Mouse (Mus musculus) ES-Bruce4 (cell line): ENCODE data around the gene Ntrk1. TPM values are rescaled to one million over a fixed set of nuclear protein-coding genes. Genes with fewer than 3 reads are reported as not detected.

ENCODE experiments used
- H3K27ac ChIP-seq: 2 replicates; pipeline ENCODE4 v1.5.1; 2012; ENCODE audit warnings: low read length, inconsistent platforms; ENCODE audit not compliant: insufficient read depth
- H3K27me3 ChIP-seq: 2 replicates; pipeline ENCODE4 v1.6.1; 2012; ENCODE audit warnings: mild to moderate bottlenecking, low read length, inconsistent platforms; ENCODE audit not compliant: control insufficient read depth, poor library complexity, insufficient read depth, severe bottlenecking
- H3K36me3 ChIP-seq: 2 replicates; pipeline ENCODE4 v1.6.1; 2012; ENCODE audit warnings: inconsistent platforms, mild to moderate bottlenecking, low read length, moderate library complexity; ENCODE audit not compliant: control insufficient read depth, poor library complexity, insufficient read depth, severe bottlenecking
- H3K4me1 ChIP-seq: one replicate; pipeline ENCODE4 v1.8.1; 2011; ENCODE audit warnings: low read length; ENCODE audit not compliant: control insufficient read depth, insufficient read depth
- H3K4me3 ChIP-seq: 2 replicates; pipeline ENCODE4 v1.5.1; 2011; ENCODE audit warnings: low read depth, mild to moderate bottlenecking, low read length
- H3K9ac ChIP-seq: 2 replicates; pipeline ENCODE4 v1.6.1; 2012; ENCODE audit warnings: low read depth, mild to moderate bottlenecking, inconsistent platforms; ENCODE audit not compliant: poor library complexity, severe bottlenecking
- H3K9me3 ChIP-seq: replicated peaks from 2 replicates; pipeline ENCODE4 v1.6.1; 2012; ENCODE audit warnings: mild to moderate bottlenecking, low read length, inconsistent platforms; ENCODE audit not compliant: control insufficient read depth, poor library complexity, insufficient read depth, severe bottlenecking
- CTCF ChIP-seq: IDR thresholded peaks from one replicate; pipeline ENCODE4 v1.8.1; 2011; ENCODE audit warnings: low read depth, low read length
- EP300 ChIP-seq: IDR thresholded peaks from 2 replicates; pipeline ENCODE4 v1.6.1; 2011; ENCODE audit warnings: low read depth, low read length; ENCODE audit not compliant: insufficient read depth
- POLR2A ChIP-seq: IDR thresholded peaks from one replicate; pipeline ENCODE4 v1.8.1; 2011; ENCODE audit warnings: low read length; ENCODE audit not compliant: insufficient read depth
- polyA plus RNA-seq: library from polyadenylated mRNA; stranded (reverse); fragments of >200 nt; gene quantifications from 2 replicates; pipeline ENCODE4 v1.2.4, GENCODE M21; 2011; ENCODE audit warnings: low read depth; ENCODE audit not compliant: missing spikeins, insufficient read depth, insufficient read length

Gene Ntrk1
- polyA plus RNA-seq, 1 experiment: 0.46 TPM

DNA sequence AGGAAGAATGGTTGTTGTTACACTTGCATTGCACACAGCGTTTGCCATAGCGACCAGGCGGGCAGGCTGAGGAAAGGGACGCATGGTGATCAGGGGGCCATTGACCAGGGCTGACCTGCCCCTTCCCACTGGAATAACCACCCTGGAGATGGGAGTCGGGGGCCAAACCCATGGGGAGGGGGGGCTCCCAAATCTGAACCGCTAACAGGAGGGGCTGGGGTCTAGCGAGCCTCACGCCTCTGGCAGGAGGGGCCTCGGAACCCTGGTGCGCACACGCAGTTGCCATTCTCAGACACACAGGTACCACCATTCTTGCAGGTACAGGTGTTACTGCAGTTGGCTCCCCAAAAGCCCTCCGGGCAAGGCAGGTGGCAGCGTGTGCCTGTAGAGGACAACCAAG, 41.1 kb downstream of the Ntrk1 start:
- Histone ChIP-seq H3K4me3 (no peak overlapping the region), H3K27ac (no peak overlapping the region), H3K36me3 (no peaks in the 10 kb centered on the region), H3K9me3 (no peaks in the 10 kb centered on the region), H3K4me1 (no peaks in the 10 kb centered on the region), H3K27me3 (no peaks in the 10 kb centered on the region), H3K9ac (no peak overlapping the region)
- no peak for TF ChIP-seq CTCF
- no peak for TF ChIP-seq EP300
- no peak for TF ChIP-seq POLR2A

DNA sequence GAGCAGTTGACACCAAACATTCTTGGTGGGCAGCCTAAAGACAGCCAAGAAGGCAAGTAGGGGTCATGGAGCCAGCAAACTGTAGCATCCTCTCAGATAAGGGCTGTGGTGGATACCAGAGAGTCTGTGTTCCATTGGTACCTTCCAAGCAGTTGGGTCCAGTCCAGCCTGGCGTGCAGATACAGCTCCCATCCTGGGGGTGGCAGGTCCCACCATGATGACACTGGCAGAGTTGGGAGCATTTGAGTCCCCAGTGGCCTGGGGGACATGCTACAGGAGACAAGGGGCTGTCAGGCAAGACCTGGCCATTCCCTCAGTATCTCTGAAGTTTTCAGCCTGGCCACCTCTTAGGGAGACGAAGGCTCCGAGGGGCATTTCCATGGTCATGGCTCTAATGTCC, 42.4 kb downstream of the Ntrk1 start:
- no peaks in the 10 kb centered on the region for H3K27me3 ChIP-seq
- no peak overlapping the region for H3K27ac ChIP-seq
- no peak overlapping the region for H3K9ac ChIP-seq
- no peak overlapping the region for H3K4me3 ChIP-seq
- H3K9me3 ChIP-seq: no peaks in the 10 kb centered on the region
- H3K4me1 ChIP-seq: no peaks in the 10 kb centered on the region
- TF ChIP-seq POLR2A: no peak
- H3K36me3 ChIP-seq: no peaks in the 10 kb centered on the region

DNA sequence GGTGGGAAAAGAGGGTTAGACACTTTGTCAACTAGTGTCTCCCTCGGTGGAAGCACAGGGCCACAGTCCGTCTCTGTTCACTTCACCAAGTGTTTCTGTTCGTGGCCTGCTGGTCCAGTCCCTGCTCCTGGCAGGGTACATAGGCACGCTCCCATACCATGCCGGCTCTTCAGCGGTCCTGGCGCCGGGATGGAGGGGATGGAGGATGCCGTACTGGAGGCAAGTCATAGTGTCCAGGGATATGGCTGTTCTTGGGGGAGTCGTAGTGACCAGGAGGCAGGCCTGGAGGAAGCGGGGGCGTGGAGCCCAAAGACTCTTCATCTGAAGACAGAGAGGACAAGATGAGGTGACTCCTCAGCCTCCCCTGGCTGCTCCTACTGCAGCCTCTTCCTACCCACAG, 45.0 kb downstream of the Ntrk1 start:
- H3K9ac ChIP-seq: no peak overlapping the region
- H3K4me1 ChIP-seq: no peaks in the 10 kb centered on the region
- no peak overlapping the region for H3K27ac ChIP-seq
- H3K36me3 ChIP-seq: no peaks in the 10 kb centered on the region
- TF ChIP-seq EP300: no peak
- no peak for TF ChIP-seq POLR2A
- no peaks in the 10 kb centered on the region for H3K9me3 ChIP-seq
- no peak overlapping the region for H3K4me3 ChIP-seq
- H3K27me3 ChIP-seq: no peaks in the 10 kb centered on the region

DNA sequence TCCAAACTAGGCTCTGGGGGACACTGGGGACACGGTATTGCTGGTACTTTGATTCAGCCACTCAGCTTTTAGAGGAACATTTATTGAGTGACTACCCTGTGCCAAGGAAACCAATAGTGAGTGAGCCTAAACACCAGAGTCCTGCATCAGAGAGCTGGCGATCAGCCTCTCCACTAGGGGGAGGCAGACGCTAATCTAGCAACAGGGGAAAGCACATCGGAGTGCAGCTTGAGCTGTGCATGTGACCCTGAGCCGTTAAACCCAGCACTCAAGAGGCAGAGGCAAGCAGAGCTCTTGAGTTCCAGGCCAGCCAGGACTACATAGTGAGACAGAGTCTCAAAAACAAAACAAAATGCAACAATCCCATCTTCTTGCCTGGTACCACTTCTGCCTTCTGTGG, 45.9 kb downstream of the Ntrk1 start:
- Histone ChIP-seq H3K4me3 (no peak overlapping the region), H3K27ac (no peak overlapping the region), H3K36me3 (no peaks in the 10 kb centered on the region), H3K27me3 (no peaks in the 10 kb centered on the region), H3K9me3 (no peaks in the 10 kb centered on the region), H3K4me1 (no peaks in the 10 kb centered on the region), H3K9ac (no peak overlapping the region)
- peak; percentile 85 for TF ChIP-seq CTCF
- no peak for TF ChIP-seq POLR2A

DNA sequence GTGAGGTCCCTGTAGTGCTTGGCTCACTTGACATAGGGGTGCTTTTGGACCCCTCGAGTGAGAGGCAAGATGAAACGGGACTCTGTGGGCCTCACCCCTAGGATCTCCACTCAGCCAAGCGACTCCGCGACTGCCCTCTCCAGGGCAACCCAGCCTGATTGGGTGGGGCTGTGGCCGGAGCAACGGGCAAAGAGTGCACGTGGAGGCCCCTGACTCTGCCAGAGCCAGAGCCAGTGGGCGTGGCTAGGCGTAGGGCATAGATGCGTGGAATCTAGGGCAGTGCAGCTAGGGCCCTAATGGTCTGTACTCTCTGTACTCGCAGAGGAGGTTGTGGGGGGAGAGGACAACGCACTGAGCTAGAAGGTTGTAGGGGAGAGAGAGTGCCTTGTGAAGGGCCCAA, 46.5 kb downstream of the Ntrk1 start, which contains the start of gene Lrrc71:
Gene Lrrc71, minus strand, starts transcription at position 195 of the 400 bp plus-strand sequence.
- Histone ChIP-seq H3K9me3 (no peaks in the 10 kb centered on the region), H3K9ac (no peak within 1 kb of the TSS), H3K36me3 (no peaks in the 10 kb centered on the region), H3K4me3 (no peak within 1 kb of the TSS), H3K4me1 (no peaks in the 10 kb centered on the region), H3K27ac (no peak within 1 kb of the TSS), H3K27me3 (no peaks in the 10 kb centered on the region)
- TF ChIP-seq CTCF (no peak), EP300 (no peak), POLR2A (no peak)

DNA sequence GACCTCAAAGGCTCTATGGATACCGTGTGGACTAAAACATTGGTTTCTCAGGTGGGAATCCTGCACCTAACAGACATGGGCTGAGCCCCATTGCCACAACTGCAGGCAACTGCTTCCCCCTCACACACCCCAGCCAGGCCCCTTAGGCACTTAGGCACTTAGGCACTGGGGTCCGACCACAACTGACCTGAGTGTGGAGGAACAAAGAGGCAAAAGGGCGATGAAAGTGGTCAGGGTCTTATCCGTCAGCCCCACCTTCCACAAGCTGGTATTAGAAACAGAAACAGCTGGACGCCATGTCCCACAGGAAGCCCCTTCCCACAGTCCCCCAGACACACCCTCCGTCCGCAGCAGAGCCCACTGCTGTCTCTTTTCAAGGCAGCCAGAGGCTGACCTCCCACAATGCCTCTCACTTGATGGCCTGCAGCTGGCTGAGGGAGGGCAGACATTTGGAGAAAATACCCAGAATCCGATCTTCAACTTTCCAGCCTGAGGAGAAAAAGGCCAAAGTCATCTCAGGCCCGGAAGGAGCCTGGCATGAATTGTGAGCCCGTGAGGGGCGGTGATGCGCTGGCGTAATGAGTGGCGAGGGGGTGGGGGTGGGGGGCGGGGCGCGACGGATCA, 49.8 kb downstream of the Ntrk1 start:
- H3K4me1 ChIP-seq: no peaks in the 10 kb centered on the region
- no peak overlapping the region for H3K4me3 ChIP-seq
- no peaks in the 10 kb centered on the region for H3K9me3 ChIP-seq
- H3K27ac ChIP-seq: no peak overlapping the region
- no peaks in the 10 kb centered on the region for H3K36me3 ChIP-seq
- TF ChIP-seq EP300 (no peak), POLR2A (no peak)
- no peak overlapping the region for H3K9ac ChIP-seq
- H3K27me3 ChIP-seq: no peaks in the 10 kb centered on the region

DNA sequence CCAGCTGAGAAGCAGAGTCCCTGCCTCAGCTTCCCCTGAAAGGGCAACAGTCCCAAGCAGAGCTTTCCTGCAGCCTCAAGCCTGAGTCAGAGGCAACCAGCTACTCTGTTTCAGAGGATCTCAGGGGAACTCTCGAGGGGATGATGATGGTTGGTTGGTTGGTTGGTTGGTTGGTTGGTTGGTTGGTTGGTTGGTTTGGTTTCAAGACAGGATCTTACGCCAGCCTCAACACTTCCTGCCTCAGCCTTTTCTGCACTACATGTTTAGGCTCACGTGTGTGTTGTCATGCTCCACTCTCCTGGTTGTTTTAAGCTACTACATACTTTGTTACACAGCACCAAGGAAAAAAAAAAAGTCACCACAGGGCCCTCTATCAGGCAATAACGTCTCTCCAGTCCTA, 51.0 kb downstream of the Ntrk1 start:
- H3K4me1 ChIP-seq: no peaks in the 10 kb centered on the region
- H3K9ac ChIP-seq: no peak overlapping the region
- no peak overlapping the region for H3K4me3 ChIP-seq
- H3K27ac ChIP-seq: no peak overlapping the region
- TF ChIP-seq POLR2A (no peak), CTCF (no peak), EP300 (no peak)
- no peaks in the 10 kb centered on the region for H3K36me3 ChIP-seq
- H3K27me3 ChIP-seq: no peaks in the 10 kb centered on the region
- H3K9me3 ChIP-seq: no peaks in the 10 kb centered on the region
